Mouse (Mus musculus): ENCODE data around the gene Dcxr. TPM values are rescaled to one million over a fixed set of nuclear protein-coding genes. Genes with fewer than 3 reads are reported as not detected.

The Dcxr gene
- total RNA-seq, 2 experiments from 2014 or later: 8.7 to 10.3 TPM

DNA sequence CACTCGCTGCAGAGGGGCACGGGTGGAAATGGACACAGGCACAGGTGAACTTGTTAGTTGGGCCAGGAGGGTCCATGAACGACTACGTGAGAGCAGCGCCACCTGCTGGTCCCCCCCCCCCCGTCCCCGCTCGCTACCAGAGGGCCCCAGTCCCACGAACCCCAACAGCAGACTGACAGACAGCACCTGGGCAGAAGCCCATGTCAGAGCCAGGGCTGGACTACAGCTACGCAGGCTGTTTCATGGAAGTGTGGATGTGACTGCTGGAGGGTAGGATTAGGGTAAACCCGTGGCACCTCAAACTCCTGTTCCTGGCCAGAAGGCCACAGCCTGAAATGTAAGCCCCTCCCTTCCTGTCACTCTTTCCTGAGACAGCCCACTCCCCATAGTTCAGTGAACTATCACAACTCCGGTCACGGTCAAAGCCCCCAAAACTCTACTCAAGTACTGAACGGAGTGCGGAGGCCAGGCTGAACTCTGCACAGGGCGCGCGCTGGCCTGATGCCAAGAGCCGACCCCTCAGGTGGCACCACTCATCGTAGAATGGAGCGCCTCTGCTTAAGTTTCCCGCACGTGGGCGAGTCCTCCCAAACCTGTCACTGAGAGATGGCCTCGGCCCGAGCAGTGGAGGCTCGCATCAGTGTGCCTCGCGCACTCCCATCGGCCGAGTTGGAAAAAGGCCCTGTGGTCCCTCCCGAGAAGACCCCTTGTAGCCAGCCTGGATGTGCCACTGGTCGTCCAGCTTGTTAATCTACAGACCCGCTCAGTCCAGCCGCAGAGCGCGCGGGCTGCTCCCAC lies 14.1 kb downstream of the Dcxr start:
- intact Hi-C loops (cut with DNase I): loop anchor here (2.0 kb wide), 2 partner anchors 54 to 88 kb away; partner anchors contain the start of gene Sirt7
- DNase-seq (ENCODE audit: low spot score in 2 of 2): no peak

DNA sequence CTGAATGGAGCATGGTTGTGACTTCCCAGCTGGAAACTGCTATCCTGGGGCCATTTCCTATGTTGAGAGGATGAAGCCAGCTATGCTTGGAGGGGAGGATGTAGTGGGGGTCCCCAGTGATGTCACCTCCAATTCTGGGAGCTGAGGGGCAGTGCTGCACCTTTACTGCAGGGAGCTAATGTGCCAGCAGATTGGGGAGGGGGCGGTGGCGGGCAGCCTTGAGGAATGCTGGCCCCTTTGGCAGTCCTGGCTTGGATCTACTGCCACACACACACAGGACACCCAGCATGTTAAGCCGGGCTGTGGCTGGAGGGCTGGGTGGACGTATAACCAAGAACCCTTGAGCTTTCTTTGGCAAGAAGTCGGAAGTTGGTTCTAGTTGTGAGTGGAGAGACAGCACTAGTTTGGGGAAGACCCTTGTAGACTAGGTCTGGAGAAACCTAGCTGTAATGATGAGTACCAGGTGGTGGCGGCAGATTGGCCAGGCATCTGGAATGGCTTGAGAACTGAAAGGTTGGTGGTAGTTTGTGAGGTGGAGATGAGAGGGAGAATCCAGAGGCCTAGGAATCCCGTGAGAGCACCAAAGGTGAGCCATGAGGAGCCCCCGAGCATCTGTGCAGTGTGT lies 15.0 kb downstream of the Dcxr start:
- intact Hi-C loops (cut with DNase I): loop anchor here (2.0 kb wide), 2 partner anchors 53 to 87 kb away; partner anchors contain the start of gene Sirt7
- no peak for DNase-seq (ENCODE audit: low spot score in 2 of 2)

DNA sequence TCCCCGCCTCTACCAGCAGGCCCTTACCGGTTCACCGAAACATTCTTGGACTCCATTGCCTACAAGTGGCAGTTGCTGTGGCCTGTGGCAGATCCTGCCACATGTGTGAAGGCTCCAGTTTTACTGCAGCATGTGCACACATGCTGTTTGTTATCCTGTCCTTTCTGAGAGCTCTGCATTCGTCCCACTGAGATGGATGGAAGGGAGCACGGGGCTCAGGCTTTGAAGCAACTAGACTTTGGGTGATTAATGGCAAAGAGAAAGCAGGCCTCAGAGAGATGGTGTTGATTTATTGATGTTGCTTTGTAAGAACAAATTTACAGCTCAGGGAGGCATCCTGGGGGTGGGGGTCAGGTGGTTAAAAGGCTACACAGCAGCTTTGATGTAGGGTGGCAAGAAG lies 16.4 kb downstream of the Dcxr start:
- intact Hi-C loops (cut with DNase I): no loop called here

DNA sequence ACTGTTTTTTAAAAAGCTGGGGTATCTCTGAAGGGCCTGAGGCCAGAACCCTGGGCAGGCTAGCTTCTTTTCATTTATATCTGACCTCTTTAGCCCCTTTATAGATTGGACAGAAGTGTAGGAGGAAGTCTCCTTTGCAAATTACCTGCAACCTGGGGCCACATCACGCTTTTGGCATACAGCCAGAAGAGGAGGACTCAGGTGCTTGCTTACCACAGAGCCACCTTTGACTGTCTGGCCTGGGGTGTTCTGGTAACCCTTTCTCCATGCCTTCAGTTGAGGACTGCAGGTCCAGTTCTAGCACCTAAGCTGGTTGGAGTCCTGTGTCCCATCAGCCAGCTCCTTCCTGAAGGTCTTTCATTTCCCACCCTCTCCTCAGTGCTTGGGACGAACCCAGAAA lies 17.5 kb downstream of the Dcxr start:
- DNase-seq (ENCODE audit: low spot score in 2 of 2): no peak
- intact Hi-C loops (cut with DNase I): loop anchor here (5.0 kb wide), 1 partner anchor 37 kb away; the partner anchor contains the start of gene Aspscr1

More for the DNA sequence above, 16.4 kb downstream of the Dcxr start:
- no peak for DNase-seq (ENCODE audit: low spot score in 2 of 2)

DNA sequence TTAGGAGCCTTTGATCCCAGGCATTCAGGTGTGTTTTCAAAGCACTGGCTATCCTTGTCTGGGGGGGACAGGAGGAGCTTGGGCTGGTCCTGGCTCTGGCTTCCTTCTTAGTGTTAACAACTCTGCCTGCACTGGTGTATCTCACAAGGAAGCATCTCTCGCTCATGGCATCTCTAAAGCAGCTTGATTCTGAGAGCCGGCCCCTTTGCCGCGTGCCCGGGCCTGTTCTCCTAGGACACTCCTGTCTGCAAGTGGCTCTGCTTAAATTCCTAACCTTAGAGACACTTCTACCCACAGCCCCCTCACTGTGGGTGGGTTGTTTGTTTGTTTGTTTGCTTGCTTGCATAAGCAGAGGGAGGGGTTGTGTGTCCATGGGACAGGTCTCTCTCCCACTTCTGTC lies 19.1 kb downstream of the Dcxr start:
- intact Hi-C loops (cut with DNase I): loop anchor here (5.0 kb wide), 1 partner anchor 36 kb away; the partner anchor contains the start of gene Aspscr1

DNA sequence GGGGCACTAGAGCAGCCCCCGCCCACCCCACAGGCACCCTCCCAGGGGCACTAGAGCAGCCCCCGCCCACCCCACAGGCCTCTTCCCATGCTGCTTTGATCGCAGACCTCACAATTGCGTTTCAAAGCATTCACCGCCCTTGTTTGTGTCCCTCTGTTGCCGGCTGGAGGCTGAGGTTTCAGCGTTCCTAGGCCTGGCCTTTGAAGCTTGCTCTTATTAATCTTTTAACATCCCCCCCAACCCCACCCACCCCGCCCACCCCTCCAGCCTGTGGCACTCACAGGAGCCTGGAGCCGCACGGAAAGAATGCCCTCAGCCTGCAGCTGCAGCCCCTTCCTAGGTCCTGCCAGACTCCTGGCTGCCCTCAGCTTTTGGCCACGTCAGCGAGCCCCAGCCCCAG lies 19.9 kb downstream of the Dcxr start:
- DNase-seq (ENCODE audit: low spot score in 2 of 2): no peak
- intact Hi-C loops (cut with DNase I): loop anchor here (5.0 kb wide), 1 partner anchor 35 kb away; the partner anchor contains the start of gene Aspscr1

More for the DNA sequence above, 19.1 kb downstream of the Dcxr start:
- no peak for DNase-seq (ENCODE audit: low spot score in 2 of 2)

DNA sequence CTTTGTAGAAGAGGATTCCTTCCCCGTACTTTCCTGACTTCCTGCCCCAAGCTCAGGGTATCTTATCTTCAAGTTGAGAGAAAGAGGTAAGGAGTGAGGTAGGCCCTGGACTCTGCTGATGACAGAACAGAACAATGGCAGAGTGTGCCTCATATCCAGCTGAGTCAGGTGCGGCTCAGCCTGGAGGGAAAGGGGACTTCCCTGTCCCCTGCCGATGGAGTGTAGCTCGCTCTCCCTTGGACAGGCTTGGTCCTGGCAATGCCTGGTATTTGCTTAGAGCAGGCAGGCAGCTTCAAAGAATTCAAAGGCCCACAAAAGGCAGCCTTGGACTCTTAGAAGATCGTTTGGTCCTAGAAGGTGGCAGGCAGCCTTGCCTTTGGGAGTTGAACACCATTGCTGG lies 21.0 kb downstream of the Dcxr start:
- no peak for DNase-seq (ENCODE audit: low spot score in 2 of 2)
- intact Hi-C loops (cut with DNase I): loop anchor here (5.0 kb wide), 1 partner anchor 34 kb away; the partner anchor contains the start of gene Aspscr1

DNA sequence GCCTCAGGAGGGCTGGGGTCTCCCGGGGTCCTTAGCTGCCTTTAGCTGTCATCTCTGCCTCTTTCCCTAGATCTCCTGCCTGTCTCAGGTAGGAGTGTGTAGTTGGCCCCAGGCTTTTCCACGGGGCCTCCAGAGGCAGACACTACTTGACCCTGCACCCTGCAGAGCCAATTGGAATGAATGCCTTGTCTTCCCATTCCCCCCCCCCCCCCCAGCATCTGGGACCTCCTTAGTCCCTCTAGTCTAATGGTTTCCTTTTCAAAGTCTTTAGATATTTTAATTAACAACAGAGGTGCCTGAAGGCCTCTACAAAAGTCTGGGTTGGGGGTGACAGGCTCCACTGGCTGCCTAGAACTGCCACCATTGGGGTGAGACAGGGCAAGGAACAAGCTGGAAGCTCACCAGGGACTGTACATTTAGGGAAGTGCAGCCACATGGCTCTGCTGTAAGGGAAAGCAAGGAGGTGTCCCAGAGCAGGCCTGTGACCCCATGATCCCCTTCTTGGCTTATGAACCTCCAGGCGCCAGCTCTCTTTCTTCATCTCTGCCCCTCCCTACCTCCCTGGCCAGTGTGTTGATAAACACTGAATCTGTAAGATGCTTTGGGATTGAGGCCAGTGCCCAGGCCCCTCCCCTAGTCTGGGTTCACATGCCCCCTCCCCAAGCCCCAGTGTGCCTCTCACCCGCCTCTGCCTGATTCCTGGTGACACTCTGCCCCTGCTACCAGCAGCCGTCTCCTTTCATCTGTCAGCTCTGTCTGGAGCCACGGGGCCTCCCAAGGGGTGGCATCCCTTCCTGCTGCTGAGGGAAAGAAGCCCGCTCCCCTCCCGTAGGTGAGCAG lies 22.4 kb downstream of the Dcxr start:
- intact Hi-C loops (cut with DNase I): loop anchor here (5.0 kb wide), 1 partner anchor 32 kb away; the partner anchor contains the start of gene Aspscr1
- no peak for DNase-seq (ENCODE audit: low spot score in 2 of 2)

DNA sequence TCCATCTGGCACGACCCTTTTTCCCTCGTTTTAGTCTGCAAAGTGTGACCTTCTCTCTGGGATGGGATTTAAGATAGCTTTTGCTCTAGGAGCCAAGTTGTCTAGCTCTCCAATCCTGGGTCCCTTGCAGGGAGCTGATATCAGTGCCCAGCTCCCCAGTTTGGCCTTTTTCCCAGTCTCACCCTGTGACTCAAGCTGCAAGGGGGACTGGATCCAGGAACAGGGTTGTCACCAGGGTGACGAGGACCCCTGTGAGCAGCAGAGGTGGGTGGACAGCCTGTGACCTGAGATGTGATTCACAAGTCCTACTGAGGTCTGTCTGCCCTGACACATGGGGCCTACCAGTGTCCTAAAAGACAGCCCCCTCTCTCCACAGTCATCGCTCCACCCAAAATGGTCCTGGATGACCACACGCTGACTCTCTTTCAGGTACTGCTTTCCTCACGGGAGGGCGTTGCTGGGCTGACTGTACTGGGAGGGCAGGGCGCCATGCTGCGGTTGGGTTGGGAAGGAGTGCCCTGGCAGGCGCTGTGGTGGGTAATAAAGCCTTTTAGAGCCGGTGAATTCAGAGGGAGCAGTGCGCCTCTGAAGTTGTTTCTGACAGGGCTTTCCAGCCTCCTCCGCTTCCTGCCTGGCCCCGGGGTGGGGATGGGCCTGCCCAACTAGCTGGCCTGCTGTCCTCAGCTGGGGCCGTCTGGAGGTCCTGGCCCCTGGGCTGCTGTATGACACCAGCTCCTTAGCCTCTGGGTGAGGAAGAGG lies 23.2 kb downstream of the Dcxr start:
- no peak for DNase-seq (ENCODE audit: low spot score in 2 of 2)
- intact Hi-C loops (cut with DNase I): no loop called here

DNA sequence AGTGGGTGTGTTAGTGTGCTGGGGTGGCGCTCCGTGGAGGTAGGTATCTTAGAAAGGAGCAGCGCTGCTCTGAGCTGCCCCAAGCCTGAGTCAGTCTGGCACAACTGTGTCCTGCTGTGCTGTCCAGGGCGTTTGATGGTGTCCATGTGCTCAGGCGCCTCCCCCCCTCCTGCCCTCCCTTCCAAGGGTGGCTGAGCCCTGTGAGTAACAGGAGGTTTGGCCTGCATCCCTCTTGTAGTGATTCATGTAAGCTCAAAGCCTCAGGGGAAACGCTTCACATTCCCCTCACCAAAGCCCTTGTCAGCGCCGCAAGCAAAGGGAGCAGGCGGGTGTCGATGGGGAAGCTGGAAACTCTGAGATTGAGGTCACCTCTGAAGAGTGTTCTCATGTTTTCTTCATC lies 29.3 kb downstream of the Dcxr start:
- intact Hi-C loops (cut with DNase I): no loop called here
- DNase-seq (ENCODE audit: low spot score in 2 of 2): no peak

DNA sequence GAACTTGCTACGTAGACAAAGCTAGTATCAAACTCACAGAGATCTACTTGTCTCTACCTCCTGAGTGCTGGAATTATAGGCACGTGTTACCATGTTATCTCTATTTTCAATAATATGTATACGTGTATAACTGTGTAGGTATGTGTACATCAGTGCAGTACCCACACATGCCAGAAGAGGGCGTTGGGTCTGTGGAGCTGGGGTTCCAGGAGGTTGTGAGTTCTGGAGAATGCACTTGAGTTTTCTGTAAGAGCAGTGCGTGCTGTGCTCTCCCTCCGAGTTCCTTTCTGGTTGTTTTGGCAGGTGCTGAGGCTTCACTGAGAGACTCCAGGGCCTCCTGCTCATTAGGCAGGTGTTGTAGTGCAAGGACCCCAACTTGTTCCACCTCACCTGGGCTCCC lies 30.5 kb downstream of the Dcxr start:
- no peak for DNase-seq (ENCODE audit: low spot score in 2 of 2)
- intact Hi-C loops (cut with DNase I): no loop called here

DNA sequence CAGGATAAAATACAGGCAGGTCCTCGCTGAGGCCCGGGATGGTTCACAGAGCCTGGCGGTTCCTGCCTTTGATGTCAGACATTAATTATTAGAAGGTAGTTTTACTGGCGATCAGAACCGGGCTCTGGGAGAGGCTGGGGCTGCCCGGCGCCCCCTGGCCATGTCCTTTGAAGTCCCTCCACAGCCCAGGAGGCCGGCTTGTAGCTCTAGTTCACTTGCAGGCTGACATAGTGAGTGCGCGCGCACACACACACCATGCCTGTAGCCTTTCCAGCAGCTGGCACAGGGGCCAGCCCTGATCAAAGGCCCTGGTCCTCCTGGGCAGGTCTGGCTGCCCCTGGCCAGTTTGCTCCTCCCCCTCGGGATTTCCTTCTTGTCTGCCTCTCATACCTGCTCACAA lies 31.4 kb downstream of the Dcxr start:
- no peak for DNase-seq (ENCODE audit: low spot score in 2 of 2)
- intact Hi-C loops (cut with DNase I): no loop called here

DNA sequence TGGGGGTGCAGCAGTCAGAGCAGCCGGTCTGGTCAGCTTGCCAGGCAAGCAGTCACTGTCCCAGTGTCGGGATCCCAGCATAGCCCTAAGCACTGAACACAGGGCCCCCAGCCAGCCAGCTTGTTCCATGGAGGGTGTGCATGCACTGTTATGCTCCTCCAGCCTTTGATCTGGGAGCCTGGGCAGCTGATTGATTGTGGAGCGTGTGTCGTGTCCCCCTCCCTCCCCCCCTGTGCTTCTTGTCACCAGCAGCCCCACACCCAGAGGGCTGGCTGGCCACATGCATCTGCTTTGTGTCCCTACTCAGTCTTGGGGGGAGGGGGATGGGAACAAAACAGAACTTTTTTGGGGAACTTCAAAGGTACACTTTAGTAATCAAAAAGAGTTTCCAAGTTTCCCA lies 31.9 kb downstream of the Dcxr start:
- no peak for DNase-seq (ENCODE audit: low spot score in 2 of 2)
- intact Hi-C loops (cut with DNase I): no loop called here

DNA sequence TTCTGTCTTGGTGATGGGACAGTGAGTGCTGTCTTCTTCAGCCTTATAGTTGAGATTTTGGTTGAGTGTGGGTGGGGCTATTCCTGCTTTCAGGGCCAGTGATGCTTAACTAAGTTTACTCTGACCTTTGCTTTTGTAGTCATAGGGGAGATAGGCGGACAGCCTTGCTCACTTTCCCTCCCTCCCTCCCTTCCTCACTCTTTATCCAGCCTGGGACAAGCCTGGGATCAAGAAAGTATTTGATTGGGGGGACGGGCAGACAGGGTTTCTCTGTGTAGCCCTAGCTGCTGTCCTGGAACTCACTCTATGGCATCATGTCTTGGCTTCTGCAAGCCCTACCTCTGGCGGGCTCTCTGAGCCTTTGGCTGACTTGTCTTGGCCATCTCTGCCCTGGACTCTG lies 33.6 kb downstream of the Dcxr start:
- intact Hi-C loops (cut with DNase I): no loop called here
- DNase-seq (ENCODE audit: low spot score in 2 of 2): no peak

DNA sequence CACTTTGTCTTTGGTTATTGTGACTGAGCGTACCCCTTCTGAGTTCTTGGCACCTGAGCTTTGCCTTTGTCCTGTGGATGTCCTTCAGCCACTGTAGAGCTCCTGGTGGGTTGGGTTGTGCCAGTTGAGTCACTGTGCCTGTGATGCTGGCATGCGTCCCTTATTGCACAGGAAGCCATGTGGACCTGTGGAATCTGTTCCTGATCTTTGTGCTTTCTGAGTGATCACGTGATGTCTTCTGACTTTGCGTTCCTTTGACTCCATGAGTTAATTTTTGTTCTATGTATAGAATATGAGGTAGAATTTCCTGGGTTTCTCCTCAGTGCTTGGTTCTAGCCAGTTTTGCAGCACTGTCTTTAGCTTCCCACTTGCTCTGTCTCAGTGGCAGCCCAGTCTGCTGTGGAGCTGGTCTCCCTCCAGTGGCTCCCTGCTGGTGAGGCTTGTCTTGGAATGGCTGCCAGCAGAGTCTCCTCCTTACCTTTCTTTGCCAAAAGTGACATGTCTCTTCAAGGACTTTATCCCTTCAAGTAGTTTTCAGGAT lies 34.5 kb downstream of the Dcxr start:
- intact Hi-C loops (cut with DNase I): no loop called here
- peak in 1 of 2 experiments; percentile 21 for DNase-seq (ENCODE audit: low spot score in 2 of 2)

DNA sequence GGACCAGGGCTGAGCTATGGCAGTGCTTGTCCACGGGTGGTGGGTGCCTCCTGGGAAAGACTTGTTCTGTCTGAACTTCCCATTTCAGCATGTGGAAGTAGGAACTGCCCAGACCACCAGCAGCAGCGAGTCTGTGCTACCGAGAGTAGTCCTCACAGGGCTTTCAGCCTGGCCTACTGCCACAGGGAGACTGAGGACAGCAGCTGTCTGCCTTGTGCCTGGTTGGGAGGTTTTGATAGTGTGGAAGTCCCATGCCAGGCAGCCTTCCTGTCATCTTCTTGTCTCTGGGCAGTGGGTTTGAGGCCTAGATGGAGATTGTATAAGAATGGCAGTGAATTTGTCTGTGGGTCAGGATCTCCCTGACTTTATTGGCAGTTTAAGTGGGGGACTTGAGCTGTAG lies 37.7 kb downstream of the Dcxr start:
- intact Hi-C loops (cut with DNase I): no loop called here
- DNase-seq (ENCODE audit: low spot score in 2 of 2): no peak

DNA sequence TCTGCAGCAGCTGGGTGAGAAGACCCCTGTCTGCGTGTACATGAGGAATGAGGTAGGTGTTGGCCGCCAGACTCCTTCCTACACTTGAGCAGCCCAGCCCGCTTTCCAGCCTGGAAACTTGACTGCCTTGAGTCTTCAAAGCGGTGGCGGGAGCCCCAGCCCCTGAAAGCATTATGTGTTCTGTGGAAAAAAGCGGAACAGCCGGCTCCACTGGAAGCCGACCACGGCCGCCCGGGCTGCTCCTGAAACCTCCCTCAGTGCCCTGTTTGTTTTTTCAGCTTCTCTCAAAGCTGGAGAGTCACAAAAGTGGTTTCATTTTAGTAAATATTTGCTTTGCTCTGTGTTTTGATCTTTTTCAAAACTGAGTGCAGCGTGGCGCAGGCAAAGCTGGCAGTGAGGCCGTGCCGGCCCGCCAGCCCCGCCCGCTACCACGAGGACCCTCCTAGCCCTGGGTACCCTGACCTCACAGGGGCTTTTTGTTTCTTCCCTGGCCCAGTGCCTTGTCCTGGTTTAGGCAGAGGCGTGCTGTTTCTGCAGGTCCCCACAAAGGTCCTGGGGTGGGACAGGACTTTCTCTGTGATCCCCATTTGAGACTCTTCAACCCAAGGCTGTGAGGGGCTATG lies 40.3 kb downstream of the Dcxr start:
- no peak for DNase-seq (ENCODE audit: low spot score in 2 of 2)
- intact Hi-C loops (cut with DNase I): no loop called here

DNA sequence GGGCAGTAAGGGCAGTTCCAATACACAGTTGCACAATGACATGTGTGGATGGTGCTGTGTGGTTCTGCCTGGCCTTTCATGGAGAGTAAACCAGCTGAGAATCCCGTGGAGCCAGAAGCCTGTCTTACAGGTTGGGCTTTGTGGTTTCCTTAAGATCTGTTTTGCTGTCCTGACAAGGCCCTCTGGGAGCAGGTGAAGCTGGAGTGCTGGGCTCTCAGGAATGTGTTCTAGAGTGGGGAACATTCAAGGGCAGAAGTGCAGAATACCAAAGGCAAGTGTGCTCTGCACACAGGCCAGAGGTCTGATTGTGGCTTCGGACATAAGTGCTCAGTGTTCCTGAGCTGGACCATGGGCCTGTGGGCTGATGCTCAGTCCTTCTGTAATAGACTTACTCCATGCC lies 42.4 kb downstream of the Dcxr start:
- intact Hi-C loops (cut with DNase I): no loop called here
- no peak for DNase-seq (ENCODE audit: low spot score in 2 of 2)

DNA sequence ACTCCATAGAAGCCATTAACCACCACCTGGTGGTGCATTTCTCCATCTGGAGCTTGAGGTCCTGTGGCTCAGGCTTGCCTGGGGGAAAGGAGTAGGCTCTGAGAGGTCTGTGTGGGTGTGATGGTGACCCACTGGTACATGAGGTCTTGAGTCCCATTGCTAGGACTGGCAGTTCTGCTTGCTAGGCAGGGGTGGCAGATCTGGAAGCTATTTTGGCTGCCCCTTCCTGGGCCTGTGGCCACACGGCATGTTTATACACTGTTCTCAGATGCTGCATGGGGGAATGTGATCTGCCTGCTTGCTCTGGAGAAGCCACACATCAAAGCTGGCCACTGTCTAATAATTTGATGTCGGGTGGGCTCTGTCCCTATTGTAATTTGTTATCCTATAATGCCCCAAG lies 43.0 kb downstream of the Dcxr start:
- no peak for DNase-seq (ENCODE audit: low spot score in 2 of 2)
- intact Hi-C loops (cut with DNase I): no loop called here
